Comparison of ENCODE assay signal across 24 mouse cellular contexts in genomic region chr7:124037281-124037700, GRCm38 (mm10). TPM values are rescaled to one million over a fixed set of nuclear protein-coding genes. Genes with fewer than 3 reads are reported as not detected.
DNase-seq lines count a peak whose midpoint lies in the region; ATAC-seq and TF ChIP-seq lines count a peak whose summit lies in the region.
"Had no signal": no experiment of that assay in that cellular context is flagged by ENCODE, and none has a peak within 500 bp of the region (broad histone marks: within the 10 kb centered on the region; RNA-seq: fewer than 3 reads in every experiment).

No protein-coding gene starts in this region.

- 33% methylated on average over 5 of the region's 5 CpGs for WGBS in midbrain, embryonic 11.5 days
- 49% methylated on average over 5 of the region's 5 CpGs for WGBS in midbrain, embryonic 10.5 days
- 18% methylated on average over 5 of the region's 5 CpGs for WGBS in hindbrain, postnatal 0 days

- no peaks in the 10 kb centered on the region for H3K36me3 ChIP-seq in midbrain, embryonic 11.5 days (ENCODE audit: control insufficient read depth, insufficient read depth, low read length)
- no peaks in the 10 kb centered on the region for H3K36me3 ChIP-seq in midbrain, embryonic 10.5 days
- H3K36me3 ChIP-seq in hindbrain, postnatal 0 days (ENCODE audit: insufficient read depth, low read length) = no peaks in the 10 kb centered on the region
- H3K36me3 ChIP-seq: embryonic facial prominence, embryonic 15.5 days; intestine, embryonic 15.5 days; limb, embryonic 15.5 days; neural tube, embryonic 13.5 days had no signal

- H3K9ac ChIP-seq in midbrain, embryonic 11.5 days (ENCODE audit: low read length) = no peak overlapping the region
- H3K9ac ChIP-seq in hindbrain, postnatal 0 days (replicated peaks; ENCODE audit: low read length) = no peak overlapping the region
- H3K9ac ChIP-seq: embryonic facial prominence, embryonic 15.5 days; intestine, embryonic 15.5 days; limb, embryonic 15.5 days; neural tube, embryonic 13.5 days had no signal

- H3K27ac ChIP-seq in midbrain, embryonic 11.5 days (ENCODE audit: low read depth, low read length) = no peak overlapping the region
- no peak overlapping the region for H3K27ac ChIP-seq in midbrain, embryonic 10.5 days (replicated peaks)
- H3K27ac ChIP-seq in hindbrain, postnatal 0 days = 0 out of 2 replicates have a peak overlapping the region, but pooled peaks have one; percentile 20
- H3K27ac ChIP-seq: embryonic facial prominence, embryonic 15.5 days; gastrocnemius, adult 2 months; intestine, embryonic 15.5 days; limb, embryonic 15.5 days; neural tube, embryonic 13.5 days had no signal

- peak; percentile 3 to 6 for DNase-seq in cerebellum, postnatal 10 days
- DNase-seq in cerebellum, postnatal 14 days = no peak
- no peak for DNase-seq in midbrain, embryonic 11.5 days (ENCODE audit: low spot score, missing footprints)
- DNase-seq in midbrain, embryonic 10.5 days (ENCODE audit: low spot score) = no peak
- DNase-seq in hindbrain, postnatal 0 days (ENCODE audit: low spot score) = peak; percentile 70
- peak; percentile 54 for DNase-seq in retina, postnatal 1 day
- DNase-seq in kidney, adult 18-20 months = no peak
- no peak for DNase-seq in thymus, postnatal 4 days
- DNase-seq: adrenal gland, adult 2 months; cerebellum, adult 8-10 months; gastrocnemius, adult 2 months; heart, adult 18-20 months; heart, postnatal 36 days; right cerebral cortex, postnatal 14 days; spleen, adult 18-20 months; thymus, postnatal 36 days had no signal

- no peak overlapping the region for H3K4me2 ChIP-seq in midbrain, embryonic 11.5 days
- no peak overlapping the region for H3K4me2 ChIP-seq in hindbrain, postnatal 0 days (ENCODE audit: low read depth, low read length)
- H3K4me2 ChIP-seq: embryonic facial prominence, embryonic 15.5 days; intestine, embryonic 15.5 days; limb, embryonic 15.5 days; neural tube, embryonic 13.5 days had no signal

- no peaks in the 10 kb centered on the region for H3K4me1 ChIP-seq in midbrain, embryonic 11.5 days (ENCODE audit: control insufficient read depth, insufficient read depth, low read length)
- H3K4me1 ChIP-seq in midbrain, embryonic 10.5 days = peaks cover 14% of the 10 kb centered on the region
- 0 out of 2 replicates have a peak, but pooled peaks cover 9% of the 10 kb centered on the region for H3K4me1 ChIP-seq in hindbrain, postnatal 0 days (ENCODE audit: insufficient read depth, low read length)
- H3K4me1 ChIP-seq: embryonic facial prominence, embryonic 15.5 days; intestine, embryonic 15.5 days; limb, embryonic 15.5 days; neural tube, embryonic 13.5 days had no signal

- H3K27me3 ChIP-seq in midbrain, embryonic 11.5 days (ENCODE audit: control insufficient read depth, insufficient read depth, low read length) = no peaks in the 10 kb centered on the region
- H3K27me3 ChIP-seq in midbrain, embryonic 10.5 days (ENCODE audit: low read depth, poor library complexity, severe bottlenecking) = no peaks in the 10 kb centered on the region
- H3K27me3 ChIP-seq in hindbrain, postnatal 0 days (ENCODE audit: insufficient read depth, low read length) = no peaks in the 10 kb centered on the region
- H3K27me3 ChIP-seq: embryonic facial prominence, embryonic 15.5 days; intestine, embryonic 15.5 days; limb, embryonic 15.5 days; neural tube, embryonic 13.5 days had no signal

- peak; percentile 46; the same call in 1 of the 2 replicates for ATAC-seq in midbrain, embryonic 11.5 days (ENCODE audit: low FRiP score)
- peak; percentile 92 for ATAC-seq in hindbrain, postnatal 0 days
- ATAC-seq: intestine, embryonic 15.5 days; lung, postnatal 0 days had no signal

- no peak for TF ChIP-seq CTCF in hindbrain, postnatal 0 days (IDR thresholded peaks at IDR 0.05; ENCODE audit: low read depth)

- H3K4me3 ChIP-seq in midbrain, embryonic 11.5 days (ENCODE audit: low read depth, low read length) = no peak overlapping the region
- no peak overlapping the region for H3K4me3 ChIP-seq in midbrain, embryonic 10.5 days
- H3K4me3 ChIP-seq in hindbrain, postnatal 0 days (ENCODE audit: low read length) = no peak overlapping the region
- H3K4me3 ChIP-seq: embryonic facial prominence, embryonic 15.5 days; gastrocnemius, adult 2 months; intestine, embryonic 15.5 days; limb, embryonic 15.5 days; neural tube, embryonic 13.5 days had no signal

- no peaks in the 10 kb centered on the region for H3K9me3 ChIP-seq in midbrain, embryonic 11.5 days (ENCODE audit: control insufficient read depth, low read length)
- no peaks in the 10 kb centered on the region for H3K9me3 ChIP-seq in midbrain, embryonic 10.5 days (replicated peaks)
- H3K9me3 ChIP-seq in hindbrain, postnatal 0 days (ENCODE audit: low read length) = no peaks in the 10 kb centered on the region
- H3K9me3 ChIP-seq: embryonic facial prominence, embryonic 15.5 days; intestine, embryonic 15.5 days; limb, embryonic 15.5 days; neural tube, embryonic 13.5 days had no signal

RNA-seq across cellular contexts. Expression of gene Hs3st4, which starts 54.6 kb away (rescaled TPM):
- polyA plus RNA-seq in midbrain, embryonic 11.5 days (2014; fragmentation: Nextera tagmentation; extraction: Ambion mirVana) = 0.18 and 0.22 TPM in 2 replicates
- polyA plus RNA-seq in midbrain, embryonic 10.5 days (2016; fragmentation: Nextera tagmentation; extraction: Ambion mirVana) = 0.10 and 0.21 TPM in 2 replicates
- 20.7 and 20.9 TPM in 2 replicates for total RNA-seq in hindbrain, postnatal 0 days (2014; rRNA removed)
- 15.1 and 16.0 TPM in 2 replicates for polyA plus RNA-seq in hindbrain, postnatal 0 days (2015; fragmentation: Nextera tagmentation; extraction: Ambion mirVana)
- total RNA-seq: gastrocnemius, adult 2 months; heart, postnatal 36 days; megakaryocyte progenitor cell, adult 5-6 weeks had no signal
- polyA plus RNA-seq: adrenal gland, adult 2 months; large intestine, adult 2 months; liver, embryonic 16.5 days; lung, postnatal 0 days had no signal

Comparison
In these comparisons a context has a peak if more than half of its experiments do, and no peak if none do; other contexts are left out.
1. DNase-seq: peak in cerebellum, postnatal 10 days (2 of 2), hindbrain, postnatal 0 days (single experiment) and retina, postnatal 1 day (single experiment); none in cerebellum, postnatal 14 days (0 of 2), midbrain, embryonic 11.5 days (single experiment), midbrain, embryonic 10.5 days (single experiment), kidney, adult 18-20 months (single experiment) and thymus, postnatal 4 days (single experiment).
2. RNA of gene Hs3st4, which starts 54.6 kb away (polyA plus RNA-seq): 15.1 to 16.0 TPM in hindbrain, postnatal 0 days; 0.18 to 0.22 TPM in midbrain, embryonic 11.5 days and 0.10 to 0.21 TPM in midbrain, embryonic 10.5 days; every median in the first group is over 10 times any median in the second.